Mouse (Mus musculus): ENCODE measurements around the gene Itih4.
A peak's percentile ranks its signal among the peaks of the same experiment; 100 is the strongest.

Gene Itih4

GRCm38 (mm10) chr14:30886204-30886603, at the start of gene Itih4:
Gene Itih4 (plus strand): TSS chr14:30886476.
- DNase-seq (ENCODE audit: low spot score) = no peak

GRCm38 (mm10) chr14:30837416-30837996, 48.8 kb upstream of the Itih4 start:
- DNase-seq (ENCODE audit: low spot score) = no peak

GRCm38 (mm10) chr14:30843701-30844100, 42.6 kb upstream of the Itih4 start:
- DNase-seq (ENCODE audit: low spot score) = no peak

GRCm38 (mm10) chr14:30850504-30850903, 35.8 kb upstream of the Itih4 start:
- DNase-seq (ENCODE audit: low spot score) = no peak

- no peak for DNase-seq (ENCODE audit: low spot score)
Measured at GRCm38 (mm10) chr14:30852325-30852724, 34.0 kb upstream of the Itih4 start.

GRCm38 (mm10) chr14:30855316-30855715, 31.0 kb upstream of the Itih4 start:
- DNase-seq (ENCODE audit: low spot score) = no peak

- DNase-seq (ENCODE audit: low spot score) = no peak
Measured at GRCm38 (mm10) chr14:30856885-30857507, 29.3 kb upstream of the Itih4 start.

GRCm38 (mm10) chr14:30857990-30858389, 28.3 kb upstream of the Itih4 start:
- DNase-seq (ENCODE audit: low spot score) = no peak

- no peak for DNase-seq (ENCODE audit: low spot score)
Measured at GRCm38 (mm10) chr14:30861421-30862125, 24.7 kb upstream of the Itih4 start.

- no peak for DNase-seq (ENCODE audit: low spot score)
Measured at GRCm38 (mm10) chr14:30862368-30862767, 23.9 kb upstream of the Itih4 start.

GRCm38 (mm10) chr14:30865311-30865710, 21.0 kb upstream of the Itih4 start:
- peak; percentile 50 for DNase-seq (ENCODE audit: low spot score)

- DNase-seq (ENCODE audit: low spot score) = peak; percentile 71
Measured at GRCm38 (mm10) chr14:30867042-30867441, 19.2 kb upstream of the Itih4 start.

- DNase-seq (ENCODE audit: low spot score) = no peak
Measured at GRCm38 (mm10) chr14:30868826-30869225, 17.4 kb upstream of the Itih4 start.

- DNase-seq (ENCODE audit: low spot score) = no peak
Measured at GRCm38 (mm10) chr14:30869391-30869801, 16.9 kb upstream of the Itih4 start.

- DNase-seq (ENCODE audit: low spot score) = no peak
Measured at GRCm38 (mm10) chr14:30870206-30871147, 15.8 kb upstream of the Itih4 start.

GRCm38 (mm10) chr14:30874095-30874700, 12.1 kb upstream of the Itih4 start:
- no peak for DNase-seq (ENCODE audit: low spot score)

- DNase-seq (ENCODE audit: low spot score) = no peak
Measured at GRCm38 (mm10) chr14:30875130-30875865, 11.0 kb upstream of the Itih4 start.

GRCm38 (mm10) chr14:30875955-30876354, 10.3 kb upstream of the Itih4 start:
- no peak for DNase-seq (ENCODE audit: low spot score)

GRCm38 (mm10) chr14:30876451-30876850, 9.8 kb upstream of the Itih4 start:
- no peak for DNase-seq (ENCODE audit: low spot score)

GRCm38 (mm10) chr14:30877827-30878226, 8.4 kb upstream of the Itih4 start:
- DNase-seq (ENCODE audit: low spot score) = no peak

GRCm38 (mm10) chr14:30878958-30879571, 7.2 kb upstream of the Itih4 start, which contains the start of gene Mustn1:
Gene Mustn1 (plus strand): TSS chr14:30879200.
- no peak for DNase-seq (ENCODE audit: low spot score)
